Mouse (Mus musculus) MEL (cell line): ENCODE measurements at regions not wholly inside any gene's neighbourhood (a gene's known extent, or its start where the extent isn't known, plus 50 kb on each side); places are given as distances from the start of the nearest gene placed in this dataset.

ENCODE experiments used
- DNase-seq: peaks from one replicate; pipeline ENCODE4 v3.0.0; 2011; ENCODE audit warnings: low read depth, low spot score
- H3K27ac ChIP-seq: 2 replicates; pipeline ENCODE4 v1.5.1; 2012; ENCODE audit warnings: low read depth, mild to moderate bottlenecking, control low read depth, low read length, moderate library complexity; ENCODE audit not compliant: control insufficient read depth
- H3K27me3 ChIP-seq, 2 experiments: fragments of 150-350 bp in 1 of 2; sonication (generic) in 1 of 2; 2 replicates each; pipeline ENCODE4 v1.6.1; 2012; ENCODE audit warnings: low read length in 2 of 2, mild to moderate bottlenecking in 2 of 2, improper control_type of control experiment in 1 of 2, moderate library complexity in 1 of 2; ENCODE audit not compliant: insufficient read depth in 2 of 2, control insufficient read depth in 1 of 2
- H3K36me3 ChIP-seq, 2 experiments: 2 replicates each; pipeline ENCODE4 v1.6.1; 2012 to 2014; ENCODE audit warnings: low read length in 2 of 2, improper control_type of control experiment in 1 of 2, inconsistent platforms in 1 of 2, mild to moderate bottlenecking in 1 of 2; ENCODE audit not compliant: insufficient read depth in 2 of 2, control insufficient read depth in 1 of 2
- H3K4me1 ChIP-seq, 2 experiments: fragments of 150-350 bp in 1 of 2; sonication (generic) in 1 of 2; 2 replicates each; pipeline ENCODE4 v1.6.1; 2012; ENCODE audit warnings: low read length in 2 of 2, improper control_type of control experiment in 1 of 2, mild to moderate bottlenecking in 1 of 2; ENCODE audit not compliant: insufficient read depth in 2 of 2, control insufficient read depth in 1 of 2
- H3K4me3 ChIP-seq, 2 experiments: fragments of 150-350 bp in 1 of 2; sonication (generic) in 1 of 2; 2 replicates each; pipeline ENCODE4 v1.5.1; 2012; ENCODE audit warnings: low read depth in 2 of 2, low read length in 2 of 2, mild to moderate bottlenecking in 2 of 2, moderate library complexity in 2 of 2, control low read depth in 1 of 2, improper control_type of control experiment in 1 of 2; ENCODE audit not compliant: control insufficient read depth in 1 of 2, insufficient read depth in 1 of 2
- H3K79me2 ChIP-seq: 2 replicates; pipeline ENCODE4 v1.6.1; 2012; ENCODE audit warnings: mild to moderate bottlenecking, low read length, moderate library complexity; ENCODE audit not compliant: control insufficient read depth, poor library complexity, insufficient read depth
- H3K9ac ChIP-seq: 2 replicates; pipeline ENCODE4 v1.6.1; 2012; ENCODE audit warnings: low read depth, mild to moderate bottlenecking, control low read depth, low read length, moderate library complexity; ENCODE audit not compliant: control insufficient read depth, poor library complexity, severe bottlenecking
- H3K9me3 ChIP-seq: fragments of 150-350 bp; sonication (generic); replicated peaks from 2 replicates; pipeline ENCODE4 v1.6.1; 2012; ENCODE audit warnings: mild to moderate bottlenecking, low read length, improper control_type of control experiment, moderate library complexity; ENCODE audit not compliant: insufficient read depth
- BHLHE40 ChIP-seq: IDR thresholded peaks from 2 replicates; pipeline ENCODE4 v1.6.1; 2012; ENCODE audit warnings: low read depth, mild to moderate bottlenecking, inconsistent platforms, low read length, improper control_type of control experiment, borderline replicate concordance
- CHD1 ChIP-seq: IDR thresholded peaks from 2 replicates; pipeline ENCODE4 v1.6.1; 2012; ENCODE audit warnings: low read depth, mild to moderate bottlenecking, inconsistent platforms, low read length, improper control_type of control experiment
- CHD2 ChIP-seq: IDR thresholded peaks from 2 replicates; pipeline ENCODE4 v1.6.1; 2011; ENCODE audit warnings: low read length, improper control_type of control experiment
- EP300 ChIP-seq, 2 experiments: IDR thresholded peaks; 2 replicates each; pipeline ENCODE4 v1.6.1; 2011; ENCODE audit warnings: improper control_type of control experiment in 2 of 2, low read length in 2 of 2, low read depth in 1 of 2, mild to moderate bottlenecking in 1 of 2
- ETS1 ChIP-seq: IDR thresholded peaks from 2 replicates; pipeline ENCODE4 v1.6.1; 2012; ENCODE audit warnings: low read depth, mild to moderate bottlenecking, inconsistent platforms, low read length, improper control_type of control experiment, moderate library complexity
- GATA1 ChIP-seq: IDR thresholded peaks from 2 replicates; pipeline ENCODE4 v1.6.1; 2011; ENCODE audit warnings: low read depth, low read length, improper control_type of control experiment
- HCFC1 ChIP-seq: IDR thresholded peaks from 2 replicates; pipeline ENCODE4 v1.6.1; 2012; ENCODE audit warnings: low read depth, mild to moderate bottlenecking, inconsistent platforms, low read length, improper control_type of control experiment, moderate library complexity
- JUND ChIP-seq: IDR thresholded peaks from 2 replicates; pipeline ENCODE4 v1.6.1; 2011; ENCODE audit warnings: low read depth, mild to moderate bottlenecking, improper control_type of control experiment, low read length
- MAFK ChIP-seq: IDR thresholded peaks from 2 replicates; pipeline ENCODE4 v1.6.1; 2011; ENCODE audit warnings: low read depth, mild to moderate bottlenecking, low read length, improper control_type of control experiment, borderline replicate concordance
- MAX ChIP-seq: IDR thresholded peaks from 2 replicates; pipeline ENCODE4 v1.6.1; 2011; ENCODE audit warnings: low read length, improper control_type of control experiment
- MYB ChIP-seq: IDR thresholded peaks from 2 replicates; pipeline ENCODE4 v1.6.1; 2011; ENCODE audit warnings: mild to moderate bottlenecking, low read depth, low read length, improper control_type of control experiment
- MYC ChIP-seq: IDR thresholded peaks from 2 replicates; pipeline ENCODE4 v1.6.1; 2011; ENCODE audit warnings: low read depth, mild to moderate bottlenecking, low read length, improper control_type of control experiment, moderate library complexity
- POLR2A ChIP-seq, 2 experiments: IDR thresholded peaks; 2 replicates each; pipeline ENCODE4 v1.6.1; 2011 to 2012; ENCODE audit warnings: low read length in 2 of 2, mild to moderate bottlenecking in 2 of 2, control low read depth in 1 of 2, improper control_type of control experiment in 1 of 2, low read depth in 1 of 2, moderate library complexity in 1 of 2; ENCODE audit not compliant: control insufficient read depth in 1 of 2, insufficient read depth in 1 of 2, poor library complexity in 1 of 2
- POLR2AphosphoS5 ChIP-seq: IDR thresholded peaks from 2 replicates; pipeline ENCODE4 v1.6.1; 2012; ENCODE audit warnings: low read depth, borderline replicate concordance, mild to moderate bottlenecking, inconsistent platforms, low read length, moderate library complexity, mixed read lengths
- RCOR1 ChIP-seq: IDR thresholded peaks from 2 replicates; pipeline ENCODE4 v1.6.1; 2012; ENCODE audit warnings: low read depth, mild to moderate bottlenecking, inconsistent platforms, low read length, improper control_type of control experiment
- SIN3A ChIP-seq: IDR thresholded peaks from 2 replicates; pipeline ENCODE4 v1.6.1; 2012; ENCODE audit warnings: low read length, improper control_type of control experiment, inconsistent platforms
- TBP ChIP-seq: IDR thresholded peaks from 2 replicates; pipeline ENCODE4 v1.8.0; 2011; ENCODE audit warnings: low read depth, low read length, improper control_type of control experiment
- TCF12 ChIP-seq: IDR thresholded peaks from 2 replicates; pipeline ENCODE4 v1.6.1; 2014; ENCODE audit warnings: low read depth, mild to moderate bottlenecking, inconsistent platforms, low read length, improper control_type of control experiment, moderate library complexity
- USF2 ChIP-seq, 2 experiments: IDR thresholded peaks; 2 replicates each; pipeline ENCODE4 v1.6.1; 2011 to 2012; ENCODE audit warnings: improper control_type of control experiment in 2 of 2, low read length in 2 of 2, borderline replicate concordance in 1 of 2, inconsistent platforms in 1 of 2, low read depth in 1 of 2, mild to moderate bottlenecking in 1 of 2; ENCODE audit not compliant: insufficient read depth in 1 of 2
- ZMIZ1 ChIP-seq: IDR thresholded peaks from 2 replicates; pipeline ENCODE4 v1.6.1; 2012; ENCODE audit warnings: low read depth, mild to moderate bottlenecking, inconsistent platforms, low read length, improper control_type of control experiment, moderate library complexity

DNA sequence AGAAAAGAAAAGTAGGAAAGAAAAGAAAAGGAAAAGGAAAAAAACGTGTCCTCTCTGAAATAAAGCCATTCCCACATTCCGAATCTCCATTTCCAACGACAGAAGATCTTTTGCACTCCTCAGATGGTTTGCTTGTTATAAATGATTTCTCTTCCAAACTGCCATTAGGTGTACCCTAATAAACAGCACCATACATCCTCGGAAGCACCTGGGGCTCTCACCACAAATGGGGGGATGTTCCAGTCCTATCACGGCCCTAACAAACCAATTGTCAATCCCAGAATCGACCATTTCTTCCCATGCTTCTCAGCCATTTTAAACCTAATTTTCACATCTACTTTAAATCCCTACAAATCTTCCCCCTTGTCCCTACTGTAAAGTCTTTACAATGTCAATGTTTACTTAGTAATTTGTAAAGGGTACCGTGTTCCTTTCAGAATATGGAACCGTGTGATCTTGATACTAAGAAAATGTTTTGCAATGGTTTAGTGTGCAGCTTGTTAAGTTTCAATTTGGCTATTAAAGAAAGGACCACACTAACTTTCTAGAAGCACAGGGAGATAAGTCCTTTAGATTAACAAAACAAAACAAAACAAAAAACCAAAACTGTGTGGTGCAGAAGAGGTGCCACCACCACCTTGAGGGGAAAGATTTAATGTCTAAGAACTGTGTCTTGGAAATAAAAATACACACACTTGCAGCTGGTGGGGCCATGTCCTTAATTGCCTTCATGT lies 66.6 kb upstream of the Chd2 start:
- Histone ChIP-seq H3K9ac (peak overlapping the region; percentile 88), H3K9me3 (no peaks in the 10 kb centered on the region), H3K4me3 (peak overlapping the region; percentile 46 to 79), H3K4me1 (peaks cover 13 to 16% of the 10 kb centered on the region in 2 experiments), H3K36me3 (peaks cover 0 to 22% of the 10 kb centered on the region in 2 experiments; a peak in 2 of 4 replicates), H3K27me3 (no peaks in the 10 kb centered on the region), H3K27ac (peak overlapping the region; percentile 97), H3K79me2 (no peaks in the 10 kb centered on the region; the same call in 1 of the 2 replicates)
- DNase-seq = peak; percentile 70
- TF ChIP-seq JUND (0 out of 2 replicates have a peak, but pooled peaks have one; percentile 23), ETS1 (peak; percentile 24; the same call in 1 of the 2 replicates), SIN3A (peak; percentile 50), TCF12 (peak; percentile 10; the same call in 1 of the 2 replicates), RCOR1 (0 out of 2 replicates have a peak, but pooled peaks have one; percentile 4), EP300 (IDR thresholded peaks at IDR 0.05; ENCODE audit: low read depth in 1 of 2, low read length in 2 of 2) (peak in 1 of 2 experiments; percentile 5; a peak in 1 of 4 replicates), MYC (0 out of 2 replicates have a peak, but pooled peaks have one; percentile 16), BHLHE40 (no peak), POLR2AphosphoS5 (no peak), CHD1 (peak; percentile 91), HCFC1 (peak; percentile 18; the same call in 1 of the 2 replicates)

DNA sequence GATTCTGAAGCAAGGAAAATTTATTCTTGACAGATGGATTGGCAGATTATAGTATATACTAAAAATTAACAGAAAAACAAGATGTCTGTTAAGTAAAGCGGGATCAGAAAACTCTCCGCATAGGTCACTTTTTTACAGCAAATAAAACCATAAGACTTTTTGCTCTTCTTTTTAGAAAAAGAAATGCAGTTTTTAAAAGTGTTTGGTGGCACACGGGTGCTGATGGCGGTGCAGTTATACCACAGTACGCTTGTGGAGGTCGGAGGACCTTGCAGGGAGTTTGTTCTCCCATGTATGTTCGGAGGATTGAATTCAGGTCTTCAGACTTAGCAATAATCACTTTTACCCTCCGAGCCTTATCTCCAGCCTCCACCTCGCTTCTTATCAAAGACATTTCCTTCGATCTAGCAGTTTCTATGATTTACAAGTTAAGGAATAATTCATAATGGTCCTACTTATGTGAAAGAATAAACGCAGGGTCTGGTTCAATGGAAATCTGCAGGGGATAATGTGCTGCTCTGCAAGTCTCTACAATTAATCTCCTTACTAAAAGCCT lies 65.9 kb upstream of the Chd2 start:
- Histone ChIP-seq H3K79me2 (no peaks in the 10 kb centered on the region; the same call in 1 of the 2 replicates), H3K4me1 (peaks cover 15 to 19% of the 10 kb centered on the region in 2 experiments), H3K9ac (peak overlapping the region; percentile 88), H3K9me3 (no peaks in the 10 kb centered on the region), H3K27ac (peak overlapping the region; percentile 97)
- TF ChIP-seq RCOR1 (peak; percentile 78; the same call in 1 of the 2 replicates), ZMIZ1 (0 out of 2 replicates have a peak, but pooled peaks have one; percentile 9), ETS1 (peak; percentile 42; the same call in 1 of the 2 replicates), GATA1 (peak; percentile 86), MYB (peak; percentile 8; the same call in 1 of the 2 replicates), USF2 (IDR thresholded peaks at IDR 0.05; ENCODE audit: borderline replicate concordance in 1 of 2, insufficient read depth in 1 of 2, low read depth in 1 of 2, low read length in 2 of 2) (no peak), CHD2 (no peak), MAFK (no peak), TCF12 (peak; percentile 72), MAX (no peak), CHD1 (peak; percentile 97), EP300 (IDR thresholded peaks at IDR 0.05; ENCODE audit: low read depth in 1 of 2, low read length in 2 of 2) (peak; percentile 64 to 66), POLR2A (IDR thresholded peaks at IDR 0.05; ENCODE audit: control insufficient read depth in 1 of 2, insufficient read depth in 1 of 2, low read depth in 1 of 2, low read length in 2 of 2, poor library complexity in 1 of 2) (no peak; a peak in 1 of 4 replicates), TBP (0 out of 2 replicates have a peak, but pooled peaks have one; percentile 9)
- TF ChIP-seq, all 39 proteins: peak for 9
- Histone ChIP-seq H3K4me3 (peak overlapping the region; percentile 46 to 79), H3K36me3 (peaks cover 0 to 24% of the 10 kb centered on the region in 2 experiments; a peak in 2 of 4 replicates), H3K27me3 (no peaks in the 10 kb centered on the region)
- peak; percentile 73 for DNase-seq
